Mouse (Mus musculus) gastrocnemius, postnatal 4 days (tissue): ENCODE measurements around the gene Mitd1. TPM values are rescaled to one million over a fixed set of nuclear protein-coding genes. Genes with fewer than 3 reads are reported as not detected.

Experiments used
- DNase-seq, 2 experiments: peaks; one replicate each; pipeline ENCODE4 v3.0.0; 2021 to 2022; ENCODE audit warnings: low spot score in 2 of 2, mixed read lengths in 2 of 2
- long read RNA-seq, 2 experiments: library from polyadenylated mRNA; stranded (forward); transcript quantifications; one replicate each; pipeline ENCODE4 v2.0.0; 2021
- total RNA-seq, 2 experiments: library from RNA; stranded (reverse); gene quantifications; 2 replicates each; pipeline ENCODE4 v1.2.3; 2021

Mitd1 gene
- 1 to 10 TPM; 7.1 to 7.6 TPM for total RNA-seq
- long read RNA-seq, experiment 1, transcript Mitd1-201 (7 exons, 1,231 nt) = major isoform, 7 of 8 reads
- long read RNA-seq, experiment 1, partial matches to known transcripts = 0 of 8 reads
- long read RNA-seq, experiment 1, other reads (novel, unspliced or antisense) = 1 of 8 reads
- long read RNA-seq, experiment 2, partial matches to known transcripts = 1 of 7 reads
- long read RNA-seq, experiment 2, other reads (novel, unspliced or antisense) = 3 of 7 reads

GRCm38 (mm10) chr1:37890025-37890652 lies at the start of gene Mitd1, which contains the start of gene Mrpl30:
Gene Mitd1 (minus strand): TSS chr1:37890411.
Gene Mrpl30 (plus strand): TSS chr1:37890477.
- DNase-seq = peak; percentile 73 to 88

- no peak for DNase-seq
Measured at GRCm38 (mm10) chr1:37931806-37932205, 41.6 kb upstream of the Mitd1 start.

GRCm38 (mm10) chr1:37925971-37926370 lies 35.8 kb upstream of the Mitd1 start:
- DNase-seq = no peak

GRCm38 (mm10) chr1:37922536-37922935 lies 32.3 kb upstream of the Mitd1 start:
- no peak for DNase-seq

- no peak for DNase-seq
Measured at GRCm38 (mm10) chr1:37918096-37918495, 27.9 kb upstream of the Mitd1 start.

GRCm38 (mm10) chr1:37917666-37918065 lies 27.5 kb upstream of the Mitd1 start:
- no peak for DNase-seq

GRCm38 (mm10) chr1:37916393-37916792 lies 26.2 kb upstream of the Mitd1 start, which contains the start of gene Lyg2:
Gene Lyg2 (minus strand): TSS chr1:37916493.
- no peak for DNase-seq

GRCm38 (mm10) chr1:37912751-37913150 lies 22.5 kb upstream of the Mitd1 start:
- no peak for DNase-seq

- no peak for DNase-seq
Measured at GRCm38 (mm10) chr1:37903178-37903577, 13.0 kb upstream of the Mitd1 start.

- DNase-seq = no peak
Measured at GRCm38 (mm10) chr1:37900288-37900687, 10.1 kb upstream of the Mitd1 start.

GRCm38 (mm10) chr1:37899816-37900215 lies 9.6 kb upstream of the Mitd1 start:
- no peak for DNase-seq

- DNase-seq = no peak
Measured at GRCm38 (mm10) chr1:37894606-37895005, 4.4 kb upstream of the Mitd1 start.

- DNase-seq = no peak
Measured at GRCm38 (mm10) chr1:37891400-37891799, 1.2 kb upstream of the Mitd1 start.

GRCm38 (mm10) chr1:37889206-37889605 lies 1.0 kb downstream of the Mitd1 start:
- DNase-seq = no peak

- no peak for DNase-seq
Measured at GRCm38 (mm10) chr1:37884451-37884850, 5.8 kb downstream of the Mitd1 start.

GRCm38 (mm10) chr1:37883411-37883810 lies 6.8 kb downstream of the Mitd1 start:
- no peak for DNase-seq

- no peak for DNase-seq
Measured at GRCm38 (mm10) chr1:37877736-37878460, 12.3 kb downstream of the Mitd1 start.

GRCm38 (mm10) chr1:37873157-37873556 lies 17.1 kb downstream of the Mitd1 start:
- no peak for DNase-seq

GRCm38 (mm10) chr1:37872131-37873067 lies 17.8 kb downstream of the Mitd1 start:
- DNase-seq = peak; percentile 58 to 76

- no peak for DNase-seq
Measured at GRCm38 (mm10) chr1:37871704-37872103, 18.5 kb downstream of the Mitd1 start, which contains the start of gene Lipt1. Gene Lipt1 (plus strand): TSS chr1:37871738.

GRCm38 (mm10) chr1:37869362-37869761 lies 20.8 kb downstream of the Mitd1 start:
- DNase-seq = no peak
